Mouse (Mus musculus) thymus, adult 2 months (tissue): ENCODE measurements around the gene Mtnr1a.

Experiments used
- CTCF ChIP-seq: fragments of 200-500 bp; IDR thresholded peaks from 2 replicates; pipeline ENCODE4 v1.5.1; 2012; ENCODE audit warnings: mild to moderate bottlenecking, control low read depth, low read length, moderate library complexity, borderline replicate concordance; ENCODE audit not compliant: control insufficient read depth, poor library complexity, insufficient read depth; ENCODE audit errors: extremely low read depth
- POLR2A ChIP-seq: fragments of 200-500 bp; IDR thresholded peaks from 2 replicates; pipeline ENCODE4 v1.6.1; 2012; ENCODE audit warnings: mild to moderate bottlenecking, low read length, control low read depth, moderate library complexity; ENCODE audit not compliant: control insufficient read depth, poor library complexity, insufficient read depth; ENCODE audit errors: extremely low read depth

DNA sequence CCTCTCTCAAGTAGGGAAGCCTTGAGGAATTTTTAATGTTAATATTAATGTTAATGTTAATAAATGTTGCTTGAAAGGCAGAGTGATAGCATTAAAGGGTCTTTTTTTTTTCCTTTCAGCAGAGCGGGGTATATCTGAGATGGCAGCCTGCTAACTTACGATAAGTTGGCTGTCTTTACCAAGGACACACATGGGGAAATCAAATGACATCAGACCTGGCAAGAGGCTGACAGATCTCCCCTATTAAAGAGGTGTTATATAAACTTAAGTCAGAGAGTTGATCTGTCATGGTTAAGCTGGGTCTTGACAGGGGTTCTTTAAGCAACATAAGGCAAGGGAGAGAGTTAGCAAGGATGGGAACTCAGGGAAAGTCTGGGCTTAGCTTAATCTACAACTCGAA is 11.9 kb downstream of the Mtnr1a start:
- TF ChIP-seq CTCF (no peak), POLR2A (no peak)
